Mouse (Mus musculus) G1E (cell line): ENCODE data around the gene Ccdc153. TPM values are rescaled to one million over a fixed set of nuclear protein-coding genes. Genes with fewer than 3 reads are reported as not detected.

Source experiments
- ATAC-seq: 2 replicates; pipeline ENCODE4 v1.8.0; 2016; ENCODE audit warnings: mild to moderate bottlenecking; ENCODE audit not compliant: insufficient number of reproducible peaks, poor library complexity, low FRiP score, severe bottlenecking; ENCODE audit errors: extremely low read depth
- DNase-seq: peaks from one replicate; pipeline ENCODE4 v3.0.0; 2012; ENCODE audit warnings: low spot score
- H3K27me3 ChIP-seq: 2 replicates; pipeline ENCODE4 v1.6.1; 2012; ENCODE audit warnings: mild to moderate bottlenecking, low read length, inconsistent platforms; ENCODE audit not compliant: insufficient read depth
- H3K36me3 ChIP-seq: replicated peaks from 2 replicates; pipeline ENCODE3; 2012; ENCODE audit warnings: mild to moderate bottlenecking, inconsistent platforms
- H3K4me1 ChIP-seq: 2 replicates; pipeline ENCODE4 v1.6.1; 2012; ENCODE audit warnings: low read depth, low read length, inconsistent platforms, mixed read lengths; ENCODE audit not compliant: insufficient read depth
- H3K4me3 ChIP-seq: 2 replicates; pipeline ENCODE4 v1.5.1; 2012; ENCODE audit warnings: low read depth, mild to moderate bottlenecking, inconsistent platforms, low read length, moderate library complexity, mixed read lengths
- H3K9me3 ChIP-seq: replicated peaks from 2 replicates; pipeline ENCODE4 v1.6.1; 2012; ENCODE audit warnings: inconsistent platforms
- CTCF ChIP-seq: IDR thresholded peaks from 2 replicates; pipeline ENCODE4 v1.5.1; 2012; ENCODE audit warnings: low read depth, low read length, inconsistent platforms, mixed read lengths
- GATA1 ChIP-seq: IDR thresholded peaks from 2 replicates; pipeline ENCODE4 v1.6.1; 2012; ENCODE audit warnings: borderline replicate concordance, low read length, inconsistent platforms, mixed read lengths
- GATA2 ChIP-seq: IDR thresholded peaks from 2 replicates; pipeline ENCODE4 v1.6.1; 2012; ENCODE audit warnings: low read depth, low read length, inconsistent platforms, borderline replicate concordance
- POLR2AphosphoS5 ChIP-seq: IDR thresholded peaks from 2 replicates; pipeline ENCODE4 v1.6.1; 2012; ENCODE audit warnings: low read depth, low read length, inconsistent platforms; ENCODE audit not compliant: insufficient replicate concordance
- TAL1 ChIP-seq: conservative IDR thresholded peaks from 2 replicates; pipeline ENCODE4 v1.6.1; 2012; ENCODE audit warnings: low read depth, low read length, inconsistent platforms, mixed read lengths
- polyA plus RNA-seq: library from polyadenylated mRNA; stranded (reverse); fragments of >175 nt; gene quantifications from 2 replicates; pipeline ENCODE4 v1.2.3, GENCODE M21; 2012
- total RNA-seq, 2 experiments: library from RNA; stranded (forward) in 1 of 2; stranded (reverse) in 1 of 2; fragments of 200-1000 nt in 1 of 2; fragments of >200 nt in 1 of 2; fragmentation: Nextera tagmentation in 1 of 2; gene quantifications; 2 replicates each; pipeline ENCODE4 v1.2.3; 2014 to 2017

The Ccdc153 gene
- total and polyA plus RNA-seq, 3 experiments: not detected

- no peak overlapping the region for H3K4me3 ChIP-seq
- no peak for TF ChIP-seq TAL1
- no peak for TF ChIP-seq GATA2
- no peak for TF ChIP-seq CTCF
- TF ChIP-seq POLR2AphosphoS5: no peak
- TF ChIP-seq GATA1: no peak
- H3K27me3 ChIP-seq: peaks cover 53% of the 10 kb centered on the region
- no peaks in the 10 kb centered on the region for H3K9me3 ChIP-seq
- no peak for ATAC-seq
- peaks cover 10% of the 10 kb centered on the region; the same call in 1 of the 2 replicates for H3K4me1 ChIP-seq
- H3K36me3 ChIP-seq: no peaks in the 10 kb centered on the region
- no peak for DNase-seq
Observed at GRCm38 (mm10) chr9:44256213-44256612, 15.7 kb downstream of the Ccdc153 start.

GRCm38 (mm10) chr9:44259014-44259413 lies 18.5 kb downstream of the Ccdc153 start:
- H3K36me3 ChIP-seq: no peaks in the 10 kb centered on the region

GRCm38 (mm10) chr9:44261388-44261787 lies 20.9 kb downstream of the Ccdc153 start:
- Histone ChIP-seq H3K4me1 (peaks cover 6% of the 10 kb centered on the region; the same call in 1 of the 2 replicates), H3K36me3 (no peaks in the 10 kb centered on the region)

More at GRCm38 (mm10) chr9:44259014-44259413, 18.5 kb downstream of the Ccdc153 start:
- Histone ChIP-seq H3K4me3 (no peak overlapping the region), H3K27me3 (peaks cover 53% of the 10 kb centered on the region), H3K9me3 (no peaks in the 10 kb centered on the region), H3K4me1 (peaks cover 11% of the 10 kb centered on the region; the same call in 1 of the 2 replicates)
- ATAC-seq (no peak), DNase-seq (no peak)
- TF ChIP-seq POLR2AphosphoS5 (no peak), TAL1 (no peak), CTCF (no peak), GATA2 (no peak), GATA1 (no peak)

GRCm38 (mm10) chr9:44266478-44267226 lies 26.2 kb downstream of the Ccdc153 start:
- ATAC-seq (no peak), DNase-seq (no peak)
- Histone ChIP-seq H3K36me3 (no peaks in the 10 kb centered on the region), H3K4me3 (no peak overlapping the region), H3K4me1 (peaks cover 8% of the 10 kb centered on the region; the same call in 1 of the 2 replicates), H3K27me3 (peaks cover 28% of the 10 kb centered on the region), H3K9me3 (peaks cover 2% of the 10 kb centered on the region; the same call in 1 of the 2 replicates)
- TF ChIP-seq CTCF (no peak), TAL1 (no peak), GATA2 (no peak), GATA1 (no peak), POLR2AphosphoS5 (no peak)

More at GRCm38 (mm10) chr9:44261388-44261787, 20.9 kb downstream of the Ccdc153 start:
- H3K4me3 ChIP-seq: no peak overlapping the region
- H3K27me3 ChIP-seq: peaks cover 46% of the 10 kb centered on the region
- H3K9me3 ChIP-seq: no peaks in the 10 kb centered on the region
- TF ChIP-seq GATA1 (no peak), CTCF (no peak), POLR2AphosphoS5 (no peak), TAL1 (no peak), GATA2 (no peak)
- no peak for DNase-seq
- ATAC-seq: no peak

- H3K36me3 ChIP-seq: peaks cover 2% of the 10 kb centered on the region
- DNase-seq (no peak), ATAC-seq (no peak)
- peaks cover 2% of the 10 kb centered on the region; the same call in 1 of the 2 replicates for H3K9me3 ChIP-seq
- peaks cover 8% of the 10 kb centered on the region; the same call in 1 of the 2 replicates for H3K4me1 ChIP-seq
- TF ChIP-seq POLR2AphosphoS5: no peak
- no peak for TF ChIP-seq TAL1
- TF ChIP-seq CTCF: no peak
- no peak for TF ChIP-seq GATA2
- no peak for TF ChIP-seq GATA1
- H3K27me3 ChIP-seq: peaks cover 22% of the 10 kb centered on the region
- H3K4me3 ChIP-seq: no peak overlapping the region
Observed at GRCm38 (mm10) chr9:44267319-44268026, 27.0 kb downstream of the Ccdc153 start.

GRCm38 (mm10) chr9:44268027-44268360 lies 27.5 kb downstream of the Ccdc153 start:
- Histone ChIP-seq H3K4me3 (no peak overlapping the region), H3K9me3 (peaks cover 2% of the 10 kb centered on the region; the same call in 1 of the 2 replicates), H3K36me3 (peaks cover 7% of the 10 kb centered on the region), H3K4me1 (peaks cover 11% of the 10 kb centered on the region; the same call in 1 of the 2 replicates), H3K27me3 (peaks cover 19% of the 10 kb centered on the region)
- ATAC-seq (no peak), DNase-seq (no peak)
- no peak for TF ChIP-seq CTCF
- TF ChIP-seq POLR2AphosphoS5: no peak
- no peak for TF ChIP-seq GATA2
- TF ChIP-seq GATA1: no peak
- no peak for TF ChIP-seq TAL1
